8 mouse cellular contexts compared by ENCODE assay signal in genomic region chr2:146062330-146063092, GRCm38 (mm10).
DNase-seq lines count a peak whose midpoint lies in the region; ATAC-seq lines count a peak whose summit lies in the region.

No protein-coding gene starts in this region.

- H3K27ac ChIP-seq in lung, embryonic 15.5 days = no peak overlapping the region; the same call in 1 of the 2 replicates
- H3K27ac ChIP-seq in forebrain, embryonic 10.5 days = peak overlapping the region; percentile 87
- H3K27ac ChIP-seq in liver, embryonic 16.5 days (ENCODE audit: low read length) = no peak overlapping the region
- H3K27ac ChIP-seq in stomach, embryonic 15.5 days = no peak overlapping the region

- WGBS in lung, embryonic 15.5 days = 36% methylated on average over 13 of the region's 13 CpGs
- 8% methylated on average over 13 of the region's 13 CpGs for WGBS in forebrain, embryonic 10.5 days
- 29% methylated on average over 13 of the region's 13 CpGs for WGBS in liver, embryonic 16.5 days (ENCODE audit: insufficient replicate concordance)
- WGBS in stomach, embryonic 15.5 days = 44% methylated on average over 13 of the region's 13 CpGs

- DNase-seq in lung, postnatal 14 days = no peak
- DNase-seq in forebrain, embryonic 10.5 days (ENCODE audit: extremely low spot score, low spot score) = peak; percentile 46
- no peak for DNase-seq in kidney, postnatal 4 days
- no peak for DNase-seq in adipocyte (ENCODE audit: low spot score)
- no peak for DNase-seq in heart, adult 8-10 months (ENCODE audit: low spot score)

- no peaks in the 10 kb centered on the region for H3K27me3 ChIP-seq in lung, embryonic 15.5 days
- peaks cover 8% of the 10 kb centered on the region for H3K27me3 ChIP-seq in forebrain, embryonic 10.5 days (ENCODE audit: poor library complexity, severe bottlenecking)
- H3K27me3 ChIP-seq in liver, embryonic 16.5 days (ENCODE audit: control insufficient read depth, insufficient read depth, low read depth, low read length) = no peaks in the 10 kb centered on the region
- no peaks in the 10 kb centered on the region for H3K27me3 ChIP-seq in stomach, embryonic 15.5 days (replicated peaks)

- no peak overlapping the region for H3K9ac ChIP-seq in lung, embryonic 15.5 days
- no peak overlapping the region for H3K9ac ChIP-seq in liver, embryonic 16.5 days (ENCODE audit: low read depth, low read length)
- no peak overlapping the region for H3K9ac ChIP-seq in stomach, embryonic 15.5 days

- peak overlapping the region; percentile 43 for H3K4me2 ChIP-seq in lung, embryonic 15.5 days
- no peak overlapping the region for H3K4me2 ChIP-seq in liver, embryonic 16.5 days (ENCODE audit: low read depth, low read length)
- H3K4me2 ChIP-seq in stomach, embryonic 15.5 days = peak overlapping the region; percentile 25; the same call in 1 of the 2 replicates

- no peaks in the 10 kb centered on the region for H3K36me3 ChIP-seq in lung, embryonic 15.5 days
- H3K36me3 ChIP-seq in forebrain, embryonic 10.5 days (replicated peaks) = no peaks in the 10 kb centered on the region
- no peaks in the 10 kb centered on the region for H3K36me3 ChIP-seq in liver, embryonic 16.5 days (ENCODE audit: control insufficient read depth, insufficient read depth)
- H3K36me3 ChIP-seq in stomach, embryonic 15.5 days = no peaks in the 10 kb centered on the region

- no peak for ATAC-seq in lung, embryonic 15.5 days (ENCODE audit: borderline replicate concordance, extremely low read depth, low FRiP score, low TSS enrichment)
- no peak for ATAC-seq in liver, embryonic 16.5 days (ENCODE audit: low read depth)
- no peak for ATAC-seq in stomach, embryonic 15.5 days (ENCODE audit: insufficient read depth, low FRiP score, low read depth)

- no peaks in the 10 kb centered on the region for H3K9me3 ChIP-seq in lung, embryonic 15.5 days
- no peaks in the 10 kb centered on the region for H3K9me3 ChIP-seq in forebrain, embryonic 10.5 days
- H3K9me3 ChIP-seq in liver, embryonic 16.5 days (replicated peaks; ENCODE audit: control insufficient read depth, low read length) = no peaks in the 10 kb centered on the region
- no peaks in the 10 kb centered on the region for H3K9me3 ChIP-seq in stomach, embryonic 15.5 days

- peak overlapping the region; percentile 11 for H3K4me3 ChIP-seq in lung, embryonic 15.5 days
- peak overlapping the region; percentile 24 for H3K4me3 ChIP-seq in forebrain, embryonic 10.5 days
- 0 out of 2 replicates have a peak overlapping the region, but pooled peaks have one; percentile 1 for H3K4me3 ChIP-seq in liver, embryonic 16.5 days (ENCODE audit: low read depth, low read length)
- H3K4me3 ChIP-seq in stomach, embryonic 15.5 days (replicated peaks) = no peak overlapping the region

- peaks cover 7% of the 10 kb centered on the region; the same call in 1 of the 2 replicates for H3K4me1 ChIP-seq in lung, embryonic 15.5 days
- H3K4me1 ChIP-seq in forebrain, embryonic 10.5 days = peaks cover 74% of the 10 kb centered on the region
- H3K4me1 ChIP-seq in liver, embryonic 16.5 days (ENCODE audit: control insufficient read depth, low read depth, low read length) = no peaks in the 10 kb centered on the region
- no peaks in the 10 kb centered on the region for H3K4me1 ChIP-seq in stomach, embryonic 15.5 days
